Mouse (Mus musculus): ENCODE measurements at regions not wholly inside any gene's neighbourhood (a gene's known extent, or its start where the extent isn't known, plus 50 kb on each side); places are given as distances from the start of the nearest gene placed in this dataset.

DNA sequence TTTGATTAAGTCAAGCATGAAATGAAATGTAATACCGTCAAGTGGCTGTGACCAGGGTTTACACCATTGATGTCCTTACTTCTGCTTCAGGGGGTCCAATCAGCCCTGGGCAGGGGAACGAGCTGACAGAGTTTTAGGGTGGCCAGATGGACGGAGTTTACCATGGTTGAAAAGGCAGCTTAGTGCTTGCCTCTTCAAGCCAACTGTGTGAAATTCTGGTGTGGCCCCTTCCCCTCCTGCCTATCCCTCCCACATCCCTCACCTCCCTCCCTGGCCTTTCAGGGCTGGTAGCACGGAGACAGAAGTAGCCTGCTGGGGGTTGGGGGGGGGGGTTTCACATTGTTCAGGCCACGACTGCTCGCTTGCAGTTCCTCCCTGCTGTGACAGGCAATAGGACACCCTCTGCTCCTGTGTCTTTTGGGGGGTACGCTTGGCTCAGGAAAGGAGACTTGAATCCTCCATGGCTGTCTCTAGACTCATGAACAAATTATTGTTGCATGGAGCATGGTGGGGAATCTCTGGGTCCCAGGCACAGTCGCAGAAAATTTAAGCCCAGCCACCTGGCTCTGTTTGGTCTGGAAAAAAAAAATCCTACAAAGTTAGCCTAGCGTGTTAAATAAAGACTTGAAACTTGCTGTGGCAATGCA lies 262.4 kb upstream of the Irx3 start:
- no peak for TF ChIP-seq CTCF (conservative IDR thresholded peaks at IDR 0.05; ENCODE audit: low read length)
- no peak for TF ChIP-seq NANOG (IDR thresholded peaks at IDR 0.05; ENCODE audit: borderline replicate concordance, low read length)
- no peak for TF ChIP-seq POU5F1 (IDR thresholded peaks at IDR 0.05; ENCODE audit: borderline replicate concordance, low read length)

Measured in E14TG2a.4 (cell line).